Mouse (Mus musculus) testis, adult 2 months (tissue): ENCODE results near the gene Arhgap25. TPM values are rescaled to one million over a fixed set of nuclear protein-coding genes. Genes with fewer than 3 reads are reported as not detected.

Source experiments
- H3K27ac ChIP-seq: fragments of 200-500 bp; 2 replicates; pipeline ENCODE4 v1.5.1; 2012; ENCODE audit warnings: low read depth, low read length; ENCODE audit not compliant: control insufficient read depth, insufficient read depth
- H3K27me3 ChIP-seq: fragments of 200-500 bp; 2 replicates; pipeline ENCODE4 v1.6.1; 2012; ENCODE audit warnings: mild to moderate bottlenecking, low read length, moderate library complexity; ENCODE audit not compliant: control insufficient read depth, insufficient read depth
- H3K36me3 ChIP-seq: fragments of 200-500 bp; 2 replicates; pipeline ENCODE4 v1.6.1; 2012; ENCODE audit warnings: mild to moderate bottlenecking, low read length; ENCODE audit not compliant: control insufficient read depth, insufficient read depth
- H3K4me1 ChIP-seq: fragments of 200-500 bp; 2 replicates; pipeline ENCODE4 v1.6.1; 2012; ENCODE audit warnings: low read length; ENCODE audit not compliant: control insufficient read depth, insufficient read depth
- H3K4me3 ChIP-seq: fragments of 200-500 bp; 2 replicates; pipeline ENCODE4 v1.5.1; 2012; ENCODE audit warnings: low read depth, mild to moderate bottlenecking, low read length, moderate library complexity, mixed read lengths; ENCODE audit not compliant: control insufficient read depth
- CTCF ChIP-seq: fragments of 200-500 bp; IDR thresholded peaks from 2 replicates; pipeline ENCODE4 v1.5.1; 2012; ENCODE audit warnings: low read depth, mild to moderate bottlenecking, inconsistent platforms, low read length, moderate library complexity; ENCODE audit not compliant: control insufficient read depth, insufficient read depth, insufficient replicate concordance
- POLR2A ChIP-seq: fragments of 200-500 bp; IDR thresholded peaks from 2 replicates; pipeline ENCODE4 v1.6.1; 2012; ENCODE audit warnings: low read depth, mild to moderate bottlenecking, inconsistent platforms, low read length, moderate library complexity; ENCODE audit not compliant: control insufficient read depth
- polyA plus RNA-seq: library from polyadenylated mRNA; depleted of rRNA; stranded (reverse); fragments of >200 nt; gene quantifications from 2 replicates; pipeline ENCODE4 v1.2.3, GENCODE M21; 2012

The Arhgap25 gene
- polyA plus RNA-seq, 1 experiment, result 0.14 TPM

DNA sequence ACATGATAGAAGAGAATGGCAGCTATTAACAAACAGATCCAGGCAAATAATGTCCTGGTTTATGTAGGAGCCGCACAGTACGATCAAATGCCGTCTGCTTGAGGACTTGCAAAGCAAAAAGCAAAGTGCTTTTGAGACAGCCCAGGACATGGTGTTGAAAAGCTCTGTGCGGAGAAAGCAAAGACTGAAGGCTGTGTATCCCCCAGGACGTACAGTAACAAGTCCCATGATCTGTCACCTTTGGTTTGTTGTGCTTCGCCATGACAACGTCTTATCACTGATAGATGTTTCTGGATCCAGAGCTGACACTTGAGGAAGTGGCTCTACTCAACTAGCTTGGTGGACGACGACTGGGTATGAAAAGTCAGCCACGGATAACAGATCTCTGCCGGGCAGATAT is 89.8 kb downstream of the Arhgap25 start:
- H3K4me1 ChIP-seq, result no peaks in the 10 kb centered on the region
- no peaks in the 10 kb centered on the region for H3K27me3 ChIP-seq
- TF ChIP-seq POLR2A, result no peak
- TF ChIP-seq CTCF, result no peak
- H3K36me3 ChIP-seq, result no peaks in the 10 kb centered on the region
- H3K27ac ChIP-seq, result no peak overlapping the region
- H3K4me3 ChIP-seq, result no peak overlapping the region

DNA sequence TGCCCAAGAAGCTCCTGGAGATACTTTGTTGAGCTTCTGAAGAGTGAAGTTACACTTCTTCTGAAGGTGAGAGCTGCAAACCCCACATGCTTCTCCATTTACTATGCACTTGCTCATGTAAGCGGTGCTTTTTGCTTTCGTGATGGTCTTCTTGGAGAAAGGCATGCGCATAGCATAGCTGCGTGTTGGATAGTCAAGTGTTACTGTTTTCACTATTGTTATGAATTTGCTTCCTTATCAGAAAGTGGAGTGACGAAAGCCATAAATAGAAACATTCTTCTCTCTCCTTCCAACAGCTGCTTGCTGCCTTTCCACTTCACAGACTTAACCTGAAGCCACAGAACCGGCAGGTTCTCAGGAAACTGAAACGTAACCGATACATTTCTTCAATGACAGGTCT is 96.3 kb downstream of the Arhgap25 start:
- Histone ChIP-seq H3K4me1 (no peaks in the 10 kb centered on the region), H3K27me3 (no peaks in the 10 kb centered on the region), H3K36me3 (no peaks in the 10 kb centered on the region), H3K4me3 (no peak overlapping the region), H3K27ac (no peak overlapping the region)
- TF ChIP-seq POLR2A (no peak), CTCF (no peak)

DNA sequence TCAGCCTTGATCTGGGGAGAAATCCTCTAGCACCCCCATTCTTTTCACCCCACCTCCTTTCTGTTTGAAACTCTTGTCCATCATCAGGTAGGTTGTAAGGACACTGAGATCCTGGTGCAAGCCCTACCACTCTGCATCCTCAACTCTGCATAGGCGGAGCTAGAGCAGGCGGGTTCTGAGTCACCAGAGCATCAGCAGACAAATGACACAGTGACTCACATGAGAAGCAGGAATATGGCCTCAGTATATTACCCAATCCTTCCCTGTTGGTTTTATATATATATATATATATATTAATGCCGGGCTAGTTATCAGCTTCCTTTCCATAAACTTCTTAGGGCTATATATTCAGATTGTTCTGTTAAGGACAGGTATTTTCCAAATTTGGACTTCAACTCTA is 97.3 kb downstream of the Arhgap25 start:
- TF ChIP-seq CTCF (no peak), POLR2A (no peak)
- Histone ChIP-seq H3K36me3 (no peaks in the 10 kb centered on the region), H3K27ac (no peak overlapping the region), H3K27me3 (no peaks in the 10 kb centered on the region), H3K4me3 (no peak overlapping the region), H3K4me1 (no peaks in the 10 kb centered on the region)

DNA sequence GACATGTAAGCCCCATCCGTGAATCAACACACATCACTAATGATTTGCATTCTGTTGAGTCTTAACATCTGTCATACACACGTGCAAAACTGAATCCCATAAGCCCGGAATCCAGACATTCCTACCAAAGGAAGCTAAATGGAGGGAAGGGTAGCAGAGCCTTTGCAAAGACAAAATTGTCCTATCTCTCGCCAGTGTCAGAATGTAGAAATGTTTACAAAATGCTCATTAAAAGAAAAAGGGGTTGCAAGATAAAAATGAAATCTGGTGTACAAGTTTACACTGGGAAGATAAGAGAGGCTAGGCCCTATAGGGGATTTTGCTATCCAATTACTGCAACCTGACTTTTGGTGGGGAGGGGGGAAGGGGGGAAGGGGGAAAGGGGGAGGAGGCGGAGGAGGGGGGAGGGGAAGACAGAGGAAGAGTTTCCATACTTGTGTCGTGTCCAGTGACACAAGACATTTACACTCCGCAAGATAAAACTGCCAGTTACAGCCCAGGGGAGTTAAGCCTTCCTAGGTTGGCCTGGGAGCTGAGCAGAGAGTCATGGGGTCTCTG is 104.5 kb downstream of the Arhgap25 start, which contains the start of gene Bmp10:
TSS of gene Bmp10 (plus strand) at position 508 of the 558 bp plus-strand sequence.
- no peak for TF ChIP-seq POLR2A
- no peak for TF ChIP-seq CTCF
- no peak within 1 kb of the TSS for H3K4me3 ChIP-seq
- no peaks in the 10 kb centered on the region for H3K27me3 ChIP-seq
- no peaks in the 10 kb centered on the region; the same call in 1 of the 2 replicates for H3K4me1 ChIP-seq
- no peak within 1 kb of the TSS for H3K27ac ChIP-seq
- no peaks in the 10 kb centered on the region for H3K36me3 ChIP-seq

DNA sequence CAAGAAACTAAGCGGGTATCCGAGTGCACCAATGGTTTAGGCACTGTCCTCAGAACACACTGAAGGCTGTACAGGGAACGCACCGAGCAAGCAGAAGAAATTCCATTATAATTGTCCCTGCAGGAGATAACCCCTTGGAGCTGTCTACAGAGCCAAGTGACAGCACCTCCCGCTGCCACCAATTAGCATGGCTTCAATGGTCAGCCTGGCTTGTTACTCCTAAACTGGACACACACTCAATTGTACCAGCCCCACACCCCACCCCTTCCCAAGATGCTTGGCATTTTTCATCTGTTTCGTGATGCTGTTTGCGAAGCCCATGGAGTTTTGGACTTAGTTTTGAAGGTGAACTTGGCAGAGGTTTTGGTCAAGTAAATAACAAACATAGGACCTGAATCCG is 105.4 kb downstream of the Arhgap25 start:
- Histone ChIP-seq H3K27me3 (no peaks in the 10 kb centered on the region), H3K4me3 (no peak overlapping the region)
- no peak for TF ChIP-seq CTCF
- no peak for TF ChIP-seq POLR2A

DNA sequence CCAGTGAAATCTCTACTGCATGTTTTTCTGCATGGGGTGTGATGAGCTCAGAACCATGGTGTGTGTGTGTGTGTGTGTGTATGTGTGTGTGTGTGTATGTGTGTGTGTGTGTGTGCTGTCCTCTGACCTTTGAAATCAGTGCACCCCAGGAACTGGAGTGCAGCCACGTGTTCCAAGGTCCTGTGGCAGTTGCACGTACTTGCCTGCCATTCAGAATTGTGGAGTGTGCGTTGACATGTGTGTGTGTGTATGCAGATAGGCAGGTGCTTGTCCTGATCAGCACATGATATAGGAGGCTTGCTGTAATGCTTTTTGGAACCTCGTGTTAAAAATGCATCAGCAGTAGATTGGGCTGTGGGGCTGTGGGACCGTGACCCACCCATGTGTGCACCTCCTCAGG is 106.1 kb downstream of the Arhgap25 start:
- TF ChIP-seq POLR2A, result no peak
- no peak for TF ChIP-seq CTCF
- no peaks in the 10 kb centered on the region for H3K36me3 ChIP-seq
- no peak overlapping the region for H3K27ac ChIP-seq
- H3K4me3 ChIP-seq, result no peak overlapping the region
- no peaks in the 10 kb centered on the region for H3K27me3 ChIP-seq
- no peaks in the 10 kb centered on the region; the same call in 1 of the 2 replicates for H3K4me1 ChIP-seq

More for the DNA sequence above, 105.4 kb downstream of the Arhgap25 start:
- Histone ChIP-seq H3K4me1 (no peaks in the 10 kb centered on the region; the same call in 1 of the 2 replicates), H3K27ac (no peak overlapping the region), H3K36me3 (no peaks in the 10 kb centered on the region)

DNA sequence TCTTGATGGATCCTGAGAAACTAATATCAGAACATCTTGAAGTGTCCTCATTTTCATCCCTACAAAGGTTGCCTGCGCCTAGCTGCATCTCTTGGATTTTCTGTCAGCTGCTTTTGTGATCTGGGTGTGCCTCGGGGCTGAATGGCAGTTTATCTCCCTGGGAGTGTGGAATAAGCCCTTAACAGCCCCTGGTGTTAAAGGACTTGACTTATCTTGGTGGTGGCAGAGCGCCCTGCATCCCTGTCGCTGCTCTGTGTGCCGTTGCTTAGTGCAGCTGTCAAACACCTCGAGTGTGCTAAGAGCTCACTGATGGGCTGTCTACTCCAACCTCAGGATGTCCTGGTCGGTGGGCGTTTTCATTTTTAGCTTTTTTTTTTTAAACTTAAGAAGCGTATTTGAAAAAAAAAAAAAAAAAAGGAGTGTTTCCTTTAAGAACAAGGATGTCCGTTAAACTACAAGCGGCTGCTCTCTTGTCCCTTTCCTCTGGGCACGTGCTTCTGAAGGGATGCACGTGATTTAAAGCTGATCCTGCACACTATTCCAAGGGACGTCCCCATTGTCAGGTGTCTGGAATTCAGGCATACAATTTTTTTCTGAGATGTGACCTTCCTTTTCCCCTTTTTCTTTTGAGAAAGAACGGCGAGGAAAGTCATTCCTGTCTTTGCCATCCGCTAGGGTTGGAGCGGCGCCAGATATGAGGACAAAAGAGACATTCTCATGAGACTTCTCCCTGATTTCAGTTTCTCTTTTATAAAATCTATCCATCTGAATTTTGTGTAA is 108.8 kb downstream of the Arhgap25 start:
- no peaks in the 10 kb centered on the region for H3K27me3 ChIP-seq
- H3K4me1 ChIP-seq, result no peaks in the 10 kb centered on the region; the same call in 1 of the 2 replicates
- TF ChIP-seq POLR2A (no peak), CTCF (no peak)
- H3K27ac ChIP-seq, result no peak overlapping the region
- H3K36me3 ChIP-seq, result no peaks in the 10 kb centered on the region
- H3K4me3 ChIP-seq, result no peak overlapping the region
